Mouse (Mus musculus) heart, adult 2 months (tissue): ENCODE data around the gene 4933402N22Rik.
"Not testable (repeated sequence)": the region's sequence is repeated elsewhere in the genome, so short reads cannot be mapped to it uniquely, and the experiment has no call there.

Source experiments
- CTCF ChIP-seq: fragments of 200-600 bp; IDR thresholded peaks from 2 replicates; pipeline ENCODE4 v1.8.1; 2022; ENCODE audit warnings: antibody characterized with exemption, mild to moderate bottlenecking, moderate library complexity
- POLR2A ChIP-seq: fragments of 200-500 bp; IDR thresholded peaks from 2 replicates; pipeline ENCODE4 v1.6.1; 2011; ENCODE audit warnings: mild to moderate bottlenecking, low read depth, low read length, control low read depth; ENCODE audit not compliant: insufficient read depth

DNA sequence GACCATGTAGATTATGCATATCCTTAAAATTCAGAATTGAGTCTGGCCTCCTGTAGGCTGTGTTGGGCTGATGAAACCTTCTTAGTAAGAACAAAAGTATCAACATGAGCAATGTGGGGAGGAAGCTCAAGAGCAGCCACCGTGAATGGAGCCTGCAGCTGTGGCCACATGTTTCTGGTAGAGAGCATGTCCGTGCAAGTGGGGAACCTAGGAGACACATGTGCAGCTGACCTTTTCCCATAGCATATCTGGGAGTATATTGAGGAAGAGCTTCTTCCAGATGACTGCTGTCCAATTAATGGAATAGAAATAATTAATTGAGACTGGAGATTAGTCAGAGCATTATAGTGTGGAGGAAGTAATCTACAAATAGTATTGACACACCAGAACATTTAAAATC is 5.9 kb downstream of the 4933402N22Rik start:
- TF ChIP-seq CTCF, POLR2A: not testable (repeated sequence)
